Mouse (Mus musculus) heart, adult 2 months (tissue): ENCODE results near the gene Usb1.

ENCODE experiments used
- CTCF ChIP-seq: fragments of 200-600 bp; IDR thresholded peaks from 2 replicates; pipeline ENCODE4 v1.8.1; 2022; ENCODE audit warnings: antibody characterized with exemption, mild to moderate bottlenecking, moderate library complexity
- POLR2A ChIP-seq: fragments of 200-500 bp; IDR thresholded peaks from 2 replicates; pipeline ENCODE4 v1.6.1; 2011; ENCODE audit warnings: mild to moderate bottlenecking, low read depth, low read length, control low read depth; ENCODE audit not compliant: insufficient read depth

DNA sequence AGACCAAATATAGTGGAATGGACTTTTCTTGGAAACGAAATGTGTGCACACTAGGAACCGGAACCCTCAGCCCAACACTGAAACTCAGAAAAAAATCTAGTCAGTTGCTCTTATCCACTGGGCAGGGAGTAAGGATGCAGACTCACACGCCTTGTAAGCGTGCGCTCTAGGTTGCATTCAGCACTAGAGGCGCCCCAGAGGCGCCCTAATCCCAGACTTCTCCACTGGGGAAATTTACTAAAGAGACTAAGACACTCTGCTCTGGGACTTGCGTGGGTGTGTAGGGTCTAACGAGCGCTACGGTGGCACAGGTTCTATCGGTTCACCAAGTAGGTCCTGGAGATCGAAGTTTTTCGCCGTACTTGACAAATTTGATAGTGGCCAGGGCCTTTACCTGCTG, 19.4 kb downstream of the Usb1 start:
- peak; percentile 72 for TF ChIP-seq CTCF
- TF ChIP-seq POLR2A: no peak
